Mouse (Mus musculus) cerebral cortex, adult 2 months (tissue): ENCODE data around the gene S100pbp.

Source experiments
- WGBS: fragments of 180-500 bp; shearing (Covaris S2); methylation state at CpG from one replicate; pipeline ENCODE4 v1.1.7; 2018; 5-methylcytosine and 5-hydroxymethylcytosine counted together

The S100pbp gene

DNA sequence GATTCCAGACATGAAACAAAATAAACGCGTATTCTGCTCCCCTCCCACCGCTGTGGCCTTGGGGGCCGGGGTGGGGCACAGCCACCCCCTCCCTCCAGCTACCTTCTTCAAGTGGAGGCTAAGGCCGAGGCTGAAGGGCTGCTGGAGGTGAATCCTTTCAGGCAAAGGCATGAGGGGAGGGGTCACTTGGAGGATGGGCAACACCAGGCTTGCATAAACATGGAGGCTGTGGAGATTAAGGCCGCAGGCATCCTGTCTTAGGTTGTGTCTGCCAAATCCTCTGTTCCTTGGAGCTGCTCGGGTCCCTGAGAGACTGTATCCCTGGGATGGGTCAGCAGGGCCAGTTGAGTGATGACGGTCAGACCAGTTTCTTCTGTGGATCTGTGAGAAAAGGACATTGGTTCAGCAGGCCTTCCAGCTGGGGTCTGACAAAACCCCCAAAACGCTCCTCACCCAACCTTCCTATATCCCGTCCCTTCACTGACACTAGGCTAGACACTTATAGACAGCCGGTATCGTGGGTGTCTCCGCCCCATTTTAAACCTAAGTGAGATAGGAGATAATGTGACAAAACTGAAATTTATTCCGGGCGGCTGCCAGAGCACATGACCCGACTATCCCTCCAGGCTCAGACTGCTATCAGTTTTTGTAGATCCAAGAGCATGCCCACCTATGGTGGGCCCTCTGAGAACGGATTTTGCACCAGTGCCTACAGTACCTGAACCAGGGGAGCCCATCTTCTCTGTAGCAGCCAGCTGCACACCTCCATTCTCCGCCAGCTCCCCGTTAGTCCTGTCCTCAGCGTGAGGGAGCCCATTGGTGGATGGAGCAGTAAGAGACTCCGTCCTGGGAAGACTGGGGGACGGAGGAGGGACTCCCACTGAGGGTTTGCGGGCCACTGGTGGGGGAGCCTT is 31.8 kb upstream of the S100pbp start:
- 71% methylated on average over 23 of the region's 23 CpGs for WGBS

DNA sequence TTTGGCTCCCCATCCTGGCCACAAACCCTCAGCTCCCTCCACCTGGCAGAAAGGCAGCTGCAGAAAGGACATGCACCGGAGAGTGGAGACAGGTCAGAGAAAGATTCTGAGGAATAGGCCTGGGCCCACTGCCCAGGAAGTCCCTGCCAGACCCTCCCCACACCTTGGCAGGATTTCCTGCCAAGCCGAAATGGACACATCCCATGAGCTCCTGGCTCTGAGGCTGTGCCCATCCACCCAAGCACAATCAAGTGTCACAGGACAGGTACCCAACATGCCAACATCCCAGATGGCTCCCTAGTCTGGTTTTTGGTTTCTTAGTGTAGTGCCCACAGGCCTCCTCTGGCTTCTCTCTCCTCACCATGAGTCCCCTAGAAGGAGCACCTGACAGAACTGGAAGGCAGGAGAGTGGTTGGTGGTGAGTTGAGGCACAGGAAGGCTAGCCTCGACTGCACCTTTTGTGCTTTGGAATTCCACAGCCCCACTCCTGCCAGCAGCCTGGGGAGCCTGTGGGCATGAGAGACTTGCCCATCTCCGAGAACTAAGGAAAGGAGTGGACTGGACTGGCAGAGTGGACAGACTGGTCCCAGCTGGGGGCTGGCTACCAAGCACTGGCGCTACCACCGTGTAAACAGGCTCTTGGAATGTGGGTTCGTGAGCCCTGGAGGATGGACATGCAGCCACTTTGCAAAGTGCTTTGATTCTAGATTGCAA is 31.0 kb upstream of the S100pbp start:
- 68% methylated on average over 7 of the region's 7 CpGs for WGBS

DNA sequence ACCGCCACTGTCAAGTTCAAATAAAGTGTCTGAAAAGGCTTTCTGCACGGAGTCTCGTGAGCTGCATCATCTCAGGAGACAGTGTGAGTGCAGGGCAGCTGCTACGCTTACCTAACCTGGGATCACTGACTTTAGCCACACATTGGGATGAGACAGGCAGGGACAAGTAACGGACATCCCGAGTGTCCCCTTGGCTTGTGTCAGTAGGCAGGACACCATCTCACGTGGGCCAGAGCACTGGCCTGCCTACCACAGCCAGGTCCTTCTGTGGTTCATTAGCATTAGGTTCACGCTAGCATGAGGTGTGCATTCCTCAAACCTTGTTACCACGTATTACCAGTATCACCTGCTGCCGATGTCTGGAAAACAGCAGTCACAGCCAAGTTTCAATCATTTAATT is 29.7 kb upstream of the S100pbp start:
- 72% methylated on average over 10 of the region's 10 CpGs for WGBS

DNA sequence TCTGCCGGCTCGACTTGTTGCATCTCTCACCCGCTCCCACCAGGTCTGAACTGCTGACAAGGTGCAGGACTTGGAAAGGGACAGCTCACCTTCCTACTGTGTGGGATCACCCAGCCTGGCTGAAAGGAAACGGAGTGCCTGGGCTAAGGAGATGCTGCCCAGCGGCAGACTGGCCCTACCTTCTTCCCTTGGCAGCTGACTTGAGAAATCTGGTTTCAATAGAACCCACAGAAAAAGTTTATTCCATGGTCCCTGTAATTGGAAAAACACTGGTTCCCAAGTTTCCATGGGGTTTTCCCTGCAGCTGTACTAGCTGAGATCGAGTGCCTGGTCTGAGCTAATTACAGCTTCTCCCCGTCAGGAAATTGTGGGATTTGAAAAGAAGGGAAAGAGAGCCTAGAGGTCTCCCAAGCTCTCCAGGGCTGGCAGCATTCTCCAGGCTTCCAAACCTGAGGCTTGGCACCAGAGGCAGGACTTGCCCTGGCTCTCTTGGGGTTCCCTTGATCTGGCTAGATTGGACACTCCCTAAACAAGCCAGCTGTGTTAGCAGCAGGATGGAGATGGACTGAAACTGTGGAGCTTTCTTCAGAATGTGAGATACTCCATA is 29.1 kb upstream of the S100pbp start:
- 55% methylated on average over 7 of the region's 7 CpGs for WGBS

DNA sequence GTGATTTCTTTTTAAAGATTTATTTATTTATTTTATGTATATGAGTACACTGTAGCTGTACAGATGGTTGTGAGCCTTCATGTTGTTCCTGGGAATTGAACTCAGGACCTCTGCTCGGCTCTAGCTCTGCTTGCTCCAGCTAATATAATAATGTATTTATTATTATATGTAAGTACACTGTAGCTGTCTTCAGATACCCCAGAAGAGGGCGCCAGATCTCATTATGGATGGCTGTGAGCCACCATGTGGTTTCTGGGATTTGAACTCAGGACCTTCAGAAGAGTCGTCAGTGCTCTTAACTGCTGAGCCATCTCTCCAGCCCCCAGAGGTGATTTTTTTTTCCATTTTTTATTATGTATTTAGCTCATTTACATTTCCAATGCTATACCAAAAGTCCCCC is 23.0 kb upstream of the S100pbp start:
- 67% methylated on average over 3 of the region's 3 CpGs for WGBS

DNA sequence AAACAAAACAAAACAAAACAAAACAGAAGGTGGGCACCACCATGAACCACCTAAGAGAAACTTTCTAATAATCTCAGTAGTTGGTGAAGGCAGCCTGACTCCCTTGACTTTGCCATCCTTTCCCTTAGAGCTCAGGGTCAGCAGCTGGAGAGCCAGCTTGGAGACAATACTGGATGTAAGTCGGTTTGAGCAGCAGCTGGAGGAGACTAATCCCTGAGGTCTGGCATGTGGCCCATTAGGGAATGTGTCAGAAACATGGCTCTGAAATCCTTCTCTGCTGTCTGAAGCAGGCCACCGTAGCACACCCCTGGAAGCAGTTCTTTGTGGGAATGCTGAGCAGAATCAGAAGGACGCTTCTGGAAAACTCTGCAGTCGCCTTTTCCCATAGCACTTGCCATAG is 21.9 kb upstream of the S100pbp start:
- WGBS = 78% methylated on average over 4 of the region's 4 CpGs

DNA sequence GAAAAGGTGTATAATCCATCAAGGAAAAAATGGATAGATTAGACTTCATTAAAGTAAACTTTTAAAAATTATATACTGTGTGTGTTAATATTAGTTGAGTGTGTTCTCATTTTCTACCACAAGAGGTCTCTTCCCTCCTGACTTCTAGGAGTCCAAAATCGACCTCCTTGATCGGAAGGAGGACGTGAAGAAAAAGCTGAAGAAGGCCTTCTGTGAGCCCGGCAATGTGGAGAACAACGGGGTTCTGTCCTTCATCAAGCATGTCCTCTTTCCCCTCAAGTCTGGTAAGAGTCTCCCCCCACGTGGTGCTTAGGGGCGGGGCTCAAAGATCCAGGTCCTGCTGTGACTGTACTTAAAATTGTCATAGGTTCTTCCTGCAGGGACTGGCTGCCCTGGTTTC is 20.0 kb upstream of the S100pbp start:
- WGBS = 35% methylated on average over 7 of the region's 7 CpGs

DNA sequence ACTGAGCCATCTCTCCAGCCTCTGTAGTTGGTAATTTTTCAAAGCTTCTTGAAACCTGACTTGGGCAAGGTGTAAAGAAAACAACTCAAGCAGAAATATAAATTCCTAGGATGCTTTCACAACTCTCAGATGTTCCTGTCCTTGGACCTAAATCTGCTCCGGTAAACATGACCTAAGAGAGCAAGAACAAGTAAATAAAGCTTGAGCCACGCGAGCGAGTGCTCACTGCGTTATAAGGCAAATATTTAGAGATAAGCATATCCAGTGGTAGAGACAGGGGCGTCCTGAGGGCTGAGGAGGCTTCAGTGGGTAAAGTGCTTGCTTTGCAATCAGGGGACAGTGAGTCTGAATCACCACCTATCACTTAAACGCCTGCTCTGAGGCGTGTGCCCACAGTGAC is 17.3 kb upstream of the S100pbp start:
- WGBS = 88% methylated on average over 8 of the region's 8 CpGs

DNA sequence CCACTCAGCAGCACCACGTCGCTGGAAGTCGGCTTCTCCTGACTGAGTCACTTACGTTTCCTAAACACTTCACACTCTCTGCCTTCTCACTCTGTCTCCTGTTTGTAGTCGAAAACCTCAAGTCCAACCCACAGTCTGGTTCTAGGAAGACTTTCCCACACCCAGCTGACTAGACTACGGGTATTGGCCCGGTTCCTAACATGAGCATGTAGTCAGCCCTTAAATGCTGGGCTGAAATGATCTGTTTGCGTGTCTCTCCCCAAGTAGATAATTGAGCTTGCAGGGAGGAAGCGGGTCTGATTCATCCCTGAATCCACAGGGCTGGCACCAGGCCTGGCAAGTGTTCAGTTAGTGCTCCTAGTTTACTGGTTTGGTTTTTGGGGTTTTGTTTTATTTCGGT is 15.1 kb upstream of the S100pbp start:
- 57% methylated on average over 10 of the region's 10 CpGs for WGBS

DNA sequence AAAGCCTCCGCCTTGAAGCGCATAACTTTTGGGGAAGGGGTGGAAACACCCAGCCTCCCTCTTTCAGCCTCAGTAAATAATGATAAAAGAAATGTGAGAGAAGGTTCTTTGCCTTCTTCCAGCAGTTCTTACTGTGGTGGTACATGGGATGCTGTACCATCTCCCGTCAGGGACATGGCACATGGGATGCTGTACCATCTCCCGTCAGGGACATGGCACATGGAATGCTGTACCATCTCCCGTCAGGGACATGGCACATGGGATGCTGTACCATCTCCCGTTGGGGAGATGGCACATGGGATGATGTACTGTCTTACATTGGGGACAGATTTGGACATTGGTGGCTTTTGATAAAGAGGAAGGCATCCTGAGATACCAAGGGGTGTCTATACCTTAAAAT is 8.0 kb upstream of the S100pbp start:
- 97% methylated on average over 6 of the region's 6 CpGs for WGBS

DNA sequence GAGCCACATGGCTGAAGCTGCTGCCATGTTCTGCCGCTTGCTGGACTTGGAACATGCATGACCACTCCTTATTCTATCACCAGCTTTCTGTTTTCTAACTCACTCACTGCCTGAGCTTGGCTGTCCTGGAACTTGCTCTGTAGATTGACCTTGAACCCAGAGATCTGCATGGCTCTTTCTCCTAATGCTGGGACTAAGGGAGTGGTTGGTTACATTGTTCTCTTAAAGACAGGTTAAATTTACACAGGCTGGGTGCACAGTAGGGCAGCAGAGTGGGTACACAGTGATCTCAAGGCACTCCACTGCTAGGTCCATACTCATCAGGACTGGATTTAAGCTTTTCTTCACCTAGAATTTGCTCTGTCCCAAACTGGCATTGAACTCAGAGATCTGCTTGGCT is 4.8 kb upstream of the S100pbp start:
- 100% methylated on average over 1 of the region's 1 CpGs for WGBS

DNA sequence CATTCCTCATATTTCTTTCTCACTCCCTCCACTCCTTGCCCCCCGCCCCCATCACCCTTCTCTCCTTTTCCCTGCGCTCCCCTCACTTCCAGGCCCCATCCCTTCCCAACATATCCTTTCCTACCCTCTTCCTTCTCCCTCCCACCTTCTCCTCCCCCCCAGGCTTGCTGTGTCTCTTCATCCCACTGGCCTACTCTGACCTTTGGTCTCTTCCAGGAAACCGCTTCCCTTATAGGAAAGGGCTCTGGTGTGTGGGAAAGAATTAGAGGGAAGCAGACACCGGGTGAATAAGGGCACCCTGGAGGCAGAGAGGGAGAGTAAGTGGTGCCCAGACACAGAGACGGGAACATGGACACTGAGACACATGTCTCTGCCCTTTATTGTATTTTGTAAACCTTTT is 2.2 kb upstream of the S100pbp start:
- WGBS = 77% methylated on average over 5 of the region's 5 CpGs

DNA sequence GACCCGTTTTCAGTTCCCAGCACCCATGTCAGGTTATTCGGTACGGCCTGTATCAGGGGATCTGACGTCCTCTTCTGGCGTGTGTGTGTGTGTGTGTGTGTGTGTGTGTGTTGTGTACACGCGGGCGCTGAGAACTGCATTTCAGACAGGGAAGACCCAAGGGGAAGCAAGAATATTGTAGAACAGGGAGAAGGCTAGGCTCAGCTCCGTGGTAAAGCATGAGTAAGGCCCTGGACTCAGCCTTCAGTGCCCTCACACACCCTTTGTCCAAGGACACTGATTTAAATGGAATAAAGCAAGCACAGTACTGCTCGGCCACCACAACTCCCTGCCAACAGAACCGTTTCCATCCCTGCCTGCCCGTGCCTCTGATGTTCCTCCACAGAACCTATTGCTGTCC is 1.0 kb upstream of the S100pbp start:
- WGBS = under 1% methylated on average over 12 of the region's 12 CpGs

DNA sequence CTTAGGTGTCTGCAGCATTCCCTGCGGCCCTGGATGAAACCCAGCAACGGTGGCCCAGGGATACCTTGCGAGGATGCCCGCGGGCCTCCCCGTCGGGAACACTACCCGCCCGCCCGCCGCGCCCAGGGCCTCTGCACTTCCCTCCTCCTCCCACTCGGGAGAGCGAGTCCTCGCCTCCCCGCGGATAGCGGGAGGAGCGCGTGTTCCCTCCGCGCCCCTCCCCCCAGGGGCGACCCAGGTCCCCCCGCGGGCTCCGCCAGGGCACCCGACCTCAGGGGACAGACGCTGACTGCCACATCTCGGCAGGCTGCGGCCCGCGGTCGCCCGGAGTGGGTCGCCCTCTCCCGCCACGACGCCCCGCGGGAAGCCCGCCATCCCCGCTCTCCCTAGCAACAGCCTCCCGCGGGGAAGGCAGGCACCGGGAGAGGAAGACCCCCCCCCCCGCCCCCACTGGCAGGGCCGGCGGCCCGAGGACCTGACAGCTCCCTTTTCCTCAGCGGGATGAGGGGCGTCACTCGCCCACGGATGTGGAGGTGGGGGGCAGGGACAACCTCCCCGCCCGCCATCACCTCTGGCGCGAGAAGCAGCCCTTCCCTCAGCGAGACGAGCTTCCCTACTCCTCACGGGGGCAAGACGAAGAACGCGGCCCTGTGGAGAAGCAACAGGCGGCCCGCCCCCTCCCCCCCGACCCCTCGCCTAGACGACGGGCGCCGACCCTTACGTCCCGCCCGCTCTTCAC is 555 bp downstream of the S100pbp start:
- WGBS = under 1% methylated on average over 70 of the region's 74 CpGs

DNA sequence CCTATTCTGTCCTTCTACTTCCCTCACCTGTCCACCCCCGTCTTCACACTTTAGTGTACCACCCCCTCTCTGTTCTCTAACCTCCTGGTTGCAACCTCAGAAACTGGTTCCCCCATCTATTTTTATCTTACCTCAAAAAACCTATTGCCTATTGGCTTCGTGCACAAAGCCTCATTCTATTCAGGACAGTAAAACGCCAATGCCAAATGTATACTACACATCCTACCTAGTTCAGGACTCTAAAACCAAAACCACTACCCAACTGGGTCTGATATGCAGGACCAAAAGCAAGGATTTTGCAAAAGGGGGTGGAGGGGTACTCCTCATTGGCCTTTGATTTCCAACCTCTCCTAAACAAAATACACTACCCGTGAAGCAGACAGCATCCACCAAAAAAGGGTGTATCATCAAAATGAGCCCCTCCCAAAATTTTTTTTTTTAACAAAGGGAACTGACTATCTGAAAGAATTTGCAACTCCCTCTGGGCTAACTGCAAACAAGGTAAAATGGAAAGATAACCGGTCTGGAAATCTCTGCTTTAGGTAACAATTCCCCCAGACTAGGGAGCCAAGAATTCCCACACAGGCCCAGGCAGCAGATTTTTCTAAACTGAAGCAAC is 1.4 kb downstream of the S100pbp start:
- WGBS = 26% methylated on average over 5 of the region's 5 CpGs

DNA sequence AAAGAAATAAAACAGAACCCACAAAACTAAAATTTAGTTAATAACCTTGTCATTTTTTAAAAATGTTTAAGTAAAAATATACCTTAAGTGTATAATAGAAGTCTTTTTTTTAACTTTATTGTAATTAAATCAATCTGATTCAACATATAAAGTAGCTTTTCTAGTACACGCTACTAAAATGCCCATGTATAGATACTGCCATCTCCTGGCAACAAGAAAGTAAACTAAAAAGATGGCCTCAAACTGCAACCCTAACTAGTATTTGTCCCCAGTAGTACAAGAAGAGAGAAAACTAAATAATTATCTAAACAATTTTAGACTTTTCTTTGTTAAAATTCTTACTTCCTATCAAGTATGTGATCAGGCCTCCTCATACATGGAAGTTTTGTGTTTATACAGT is 10.0 kb downstream of the S100pbp start:
- WGBS = 29% methylated on average over 1 of the region's 1 CpGs

DNA sequence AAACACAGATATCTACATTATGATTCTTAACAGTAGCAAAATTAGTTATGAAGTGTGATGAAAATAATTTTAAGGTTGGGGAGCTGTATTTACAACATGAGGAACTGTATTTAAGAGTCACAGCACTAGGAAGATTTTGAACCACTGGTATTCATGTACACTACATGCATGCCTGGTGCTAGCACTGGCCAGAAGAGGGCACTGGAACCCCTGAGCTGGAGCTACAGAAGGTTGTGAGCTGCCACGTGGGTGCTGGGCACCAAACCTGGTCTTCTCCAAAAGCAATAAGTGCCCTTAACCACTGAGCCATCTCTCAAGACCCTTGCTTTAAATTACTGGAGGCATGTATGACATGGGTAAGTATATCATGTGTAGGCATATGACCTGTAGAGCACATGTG is 17.0 kb downstream of the S100pbp start:
- whole genome bisulfite sequencing = 73% methylated on average over 1 of the region's 1 CpGs

DNA sequence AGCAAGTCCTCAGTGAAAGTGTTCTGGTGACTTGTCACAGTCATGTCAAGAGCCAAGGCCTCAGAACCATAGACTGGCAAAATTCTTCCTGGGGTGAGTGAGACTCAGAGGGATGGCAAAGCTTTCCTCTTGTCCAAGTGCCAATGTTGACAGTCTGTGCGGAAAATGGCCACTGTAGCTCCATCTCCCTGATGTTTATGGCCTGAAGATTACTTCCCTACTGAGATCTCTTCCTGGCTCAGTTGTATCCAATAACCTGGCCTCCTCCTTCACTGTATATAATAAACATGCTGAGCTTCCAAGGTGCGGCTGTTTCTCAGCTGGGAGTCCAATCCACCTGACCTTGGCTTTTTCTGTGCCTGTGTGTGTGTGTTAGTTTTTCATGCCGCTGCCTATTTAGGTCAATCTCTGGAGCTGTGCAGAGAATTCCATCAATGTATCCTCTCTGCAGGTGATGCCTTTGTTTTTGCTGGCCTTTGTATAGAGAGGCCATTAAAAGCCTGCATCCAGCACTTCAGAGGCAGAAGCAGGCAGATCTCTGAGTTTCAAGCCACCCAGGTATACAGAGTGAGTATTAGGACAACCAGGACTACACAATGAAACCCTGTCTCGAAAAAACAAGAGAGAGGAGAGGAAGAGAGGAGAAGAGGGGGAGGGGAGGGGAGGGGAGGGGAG is 27.8 kb downstream of the S100pbp start:
- WGBS = 79% methylated on average over 4 of the region's 4 CpGs

DNA sequence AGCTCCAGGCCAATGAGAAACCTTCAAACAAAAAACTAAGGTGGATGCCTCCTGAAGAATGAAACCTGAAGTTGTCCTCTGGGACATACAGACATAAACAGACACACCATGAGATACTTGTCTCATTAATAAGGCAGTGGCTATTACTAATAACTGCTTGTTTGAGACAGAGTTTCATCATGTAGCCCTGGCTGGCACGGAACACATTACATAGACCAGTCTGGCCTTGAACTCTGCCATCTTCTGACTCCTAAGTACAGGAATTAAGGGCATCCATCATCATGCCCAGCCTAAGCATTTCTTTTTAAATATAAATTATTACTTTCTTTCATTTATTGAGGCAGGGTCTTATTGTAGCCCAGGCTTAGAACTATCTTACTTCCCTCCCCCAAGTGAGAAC is 28.5 kb downstream of the S100pbp start:
- WGBS = 100% methylated on average over 1 of the region's 1 CpGs

DNA sequence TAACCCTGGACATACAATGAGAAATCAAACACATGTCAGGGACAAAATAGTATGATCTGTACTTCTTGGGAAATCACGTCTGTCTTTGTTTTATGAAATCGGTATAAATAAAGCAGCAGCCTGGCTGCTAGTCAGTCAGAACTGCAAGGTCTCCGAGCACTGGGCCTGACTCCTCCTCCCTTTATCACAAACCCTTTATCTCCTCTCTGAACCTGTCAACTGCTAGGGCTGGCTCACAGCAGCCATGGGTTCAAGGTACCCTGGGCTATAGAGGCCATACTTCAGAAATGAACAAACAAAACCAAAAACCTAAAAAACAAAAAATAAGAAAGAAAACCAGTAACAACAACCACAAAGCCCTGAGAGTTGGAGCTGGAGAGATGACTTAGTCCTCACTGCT is 31.0 kb downstream of the S100pbp start:
- WGBS = 55% methylated on average over 3 of the region's 3 CpGs

DNA sequence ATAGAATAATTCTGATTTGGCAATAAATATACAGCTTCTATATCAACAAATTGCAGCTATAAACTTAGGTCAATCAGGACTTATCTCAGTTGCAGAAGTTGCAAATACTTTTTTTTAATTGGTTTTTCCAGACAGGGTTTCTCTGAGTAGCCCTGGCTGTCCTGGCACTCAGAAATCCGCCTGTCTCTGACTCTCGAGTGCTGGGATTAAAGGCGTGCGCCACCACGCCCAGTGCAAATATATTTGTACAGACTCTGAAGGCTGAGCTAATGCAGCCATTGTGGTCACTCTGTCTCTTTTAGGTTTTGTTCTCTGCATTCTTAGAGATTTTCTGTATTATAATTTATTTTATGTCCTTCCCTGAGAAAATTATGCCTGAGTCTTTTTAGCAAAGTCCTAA is 32.0 kb downstream of the S100pbp start:
- WGBS = 94% methylated on average over 5 of the region's 5 CpGs
